Mouse (Mus musculus) spleen, postnatal 14 days (tissue): ENCODE measurements around the gene Gm14862.
A peak's percentile ranks its signal among the peaks of the same experiment; 100 is the strongest.
"Not testable (repeated sequence)": the region's sequence is repeated elsewhere in the genome, so short reads cannot be mapped to it uniquely, and the experiment has no call there.

Source experiments
- DNase-seq, 2 experiments: peaks; one replicate each; pipeline ENCODE4 v3.0.0; 2021 to 2022; ENCODE audit warnings: low spot score in 2 of 2

Gm14862 gene

DNA sequence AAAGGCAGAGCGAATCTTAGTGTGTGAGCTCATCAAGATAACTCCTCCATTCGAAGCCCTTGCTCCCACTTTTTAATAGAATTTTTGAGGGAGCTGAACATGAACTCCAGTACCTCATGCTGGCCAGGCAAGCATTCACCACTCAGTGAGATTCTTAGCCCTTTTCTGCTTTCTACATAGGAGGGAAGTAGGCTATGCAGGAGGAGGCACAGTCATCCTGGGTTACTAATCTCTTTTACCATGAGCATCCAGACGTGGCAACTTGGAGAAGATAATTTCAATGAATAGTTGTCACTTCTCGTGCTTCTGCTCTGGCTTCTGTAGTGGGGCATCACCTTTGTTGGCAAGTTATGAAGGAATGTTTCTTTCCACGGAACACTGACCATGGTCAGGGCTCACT, at the start of gene Gm14862:
Gene Gm14862, minus strand, starts transcription at position 134 of the 400 bp plus-strand sequence.
- DNase-seq, result no peak

DNA sequence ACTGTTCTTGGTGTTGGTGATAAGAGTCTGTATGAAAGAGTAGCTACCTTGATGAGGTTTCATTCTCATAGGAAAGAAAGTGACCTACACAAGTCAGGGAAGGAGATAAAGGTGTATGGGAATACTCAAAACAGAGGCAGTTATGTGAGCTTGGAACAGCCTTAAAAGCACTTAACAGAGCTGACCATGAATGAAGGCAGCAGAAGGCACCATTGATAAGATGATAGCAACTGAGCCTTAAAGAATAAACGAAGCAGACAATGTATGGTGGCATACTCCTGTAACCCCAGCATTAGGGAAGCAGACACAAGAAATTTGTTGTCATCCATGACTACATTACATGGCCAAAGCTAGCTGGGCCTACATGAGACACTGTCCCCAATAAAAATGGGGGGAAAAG, 46.8 kb upstream of the Gm14862 start:
- no peak for DNase-seq

DNA sequence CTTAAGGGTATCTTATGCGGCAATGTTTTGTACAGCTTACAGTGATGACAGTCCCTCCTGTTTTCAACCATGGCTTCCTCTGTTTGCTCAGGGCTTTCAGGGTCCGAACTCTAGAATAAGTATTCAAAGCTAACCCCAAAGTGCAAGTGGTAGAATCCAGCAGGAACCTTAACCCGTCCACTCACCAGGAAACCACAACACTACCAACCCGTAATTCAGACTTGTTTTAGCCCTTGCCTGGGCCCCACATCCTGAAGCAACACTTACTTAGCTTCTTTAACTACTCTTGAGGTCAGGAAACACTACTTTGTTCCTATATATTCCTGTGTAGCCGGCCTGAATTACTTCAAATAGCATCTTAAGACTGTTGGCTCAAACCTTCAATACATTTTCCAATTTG, 46.1 kb upstream of the Gm14862 start:
- DNase-seq, result no peak

- DNase-seq, result peak in 1 of 2 experiments; percentile 8
Observed at GRCm38 (mm10) chrX:9298413-9298864, 41.7 kb upstream of the Gm14862 start.

DNA sequence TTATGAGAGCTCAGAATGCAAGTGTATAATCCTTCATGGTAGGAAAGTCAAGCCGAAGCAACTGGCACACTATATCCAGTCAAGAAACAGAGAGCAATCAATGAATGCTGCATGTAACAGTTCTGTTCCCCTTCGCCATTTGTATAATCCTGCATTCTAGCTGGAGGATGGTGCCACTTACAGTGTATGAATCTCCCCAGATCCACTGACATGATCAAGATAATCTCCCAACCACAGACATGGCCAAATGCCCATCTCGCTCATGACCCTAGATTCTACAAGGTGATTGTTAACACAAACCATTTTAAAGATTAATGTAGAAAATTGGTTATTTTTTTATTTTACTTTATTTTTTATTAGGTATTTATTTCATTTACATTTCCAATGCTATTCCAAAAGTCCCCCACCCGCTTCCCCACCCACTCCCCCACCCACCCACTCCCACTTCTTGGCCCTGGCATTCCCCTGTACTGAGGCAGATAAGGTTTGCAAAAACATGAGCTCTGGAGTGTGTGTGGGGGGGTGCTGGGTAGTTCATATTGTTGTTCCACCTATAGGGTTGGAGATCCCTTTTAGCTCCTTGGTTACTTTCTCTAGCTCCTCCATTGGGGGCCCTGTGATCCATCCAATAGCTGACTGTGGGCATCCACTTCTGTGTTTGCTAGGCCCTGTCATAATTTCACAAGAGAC, 36.6 kb upstream of the Gm14862 start:
- DNase-seq, result not testable (repeated sequence)

DNA sequence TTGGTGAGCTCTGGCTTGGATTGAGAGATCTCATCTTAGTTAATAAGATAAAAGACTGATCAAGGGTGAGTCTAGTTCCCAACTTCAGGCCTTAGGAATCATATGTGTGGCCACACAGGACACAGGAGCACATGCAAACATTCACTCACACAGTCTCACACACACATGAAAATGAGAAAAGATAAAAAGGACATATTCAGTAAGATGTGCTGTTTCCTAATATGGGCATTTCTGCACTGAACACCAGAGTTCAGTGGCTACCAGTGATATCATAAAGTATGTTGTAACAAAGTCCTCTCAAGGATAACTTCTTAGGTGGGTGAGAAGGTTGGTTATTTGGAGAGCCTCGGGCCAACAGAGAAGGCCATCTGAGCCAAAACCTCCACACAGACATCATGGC, 26.8 kb upstream of the Gm14862 start, which contains the start of gene H2al1m:
Gene H2al1m, plus strand, starts transcription at position 301 of the 400 bp plus-strand sequence.
- not testable (repeated sequence) for DNase-seq

DNA sequence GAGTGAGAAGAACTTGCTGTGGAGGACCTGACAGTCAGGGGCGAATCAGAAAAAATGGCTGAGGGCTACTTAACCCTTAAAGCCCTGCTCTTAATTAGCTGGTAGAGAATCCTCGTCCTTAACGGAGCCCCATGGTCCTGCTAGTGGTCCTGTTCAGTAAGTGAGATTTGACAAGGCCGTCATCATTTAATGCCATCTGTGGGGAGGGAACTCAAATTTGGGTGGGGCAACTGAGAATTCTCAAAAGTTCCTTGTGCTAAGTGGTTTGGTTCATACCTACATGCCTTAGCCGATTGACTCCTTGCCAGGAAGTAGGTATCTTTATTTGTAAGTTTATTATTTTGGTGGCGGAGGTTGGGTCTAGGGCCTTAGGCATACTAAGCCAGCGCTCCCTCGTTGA, 17.6 kb upstream of the Gm14862 start:
- DNase-seq, result no peak

DNA sequence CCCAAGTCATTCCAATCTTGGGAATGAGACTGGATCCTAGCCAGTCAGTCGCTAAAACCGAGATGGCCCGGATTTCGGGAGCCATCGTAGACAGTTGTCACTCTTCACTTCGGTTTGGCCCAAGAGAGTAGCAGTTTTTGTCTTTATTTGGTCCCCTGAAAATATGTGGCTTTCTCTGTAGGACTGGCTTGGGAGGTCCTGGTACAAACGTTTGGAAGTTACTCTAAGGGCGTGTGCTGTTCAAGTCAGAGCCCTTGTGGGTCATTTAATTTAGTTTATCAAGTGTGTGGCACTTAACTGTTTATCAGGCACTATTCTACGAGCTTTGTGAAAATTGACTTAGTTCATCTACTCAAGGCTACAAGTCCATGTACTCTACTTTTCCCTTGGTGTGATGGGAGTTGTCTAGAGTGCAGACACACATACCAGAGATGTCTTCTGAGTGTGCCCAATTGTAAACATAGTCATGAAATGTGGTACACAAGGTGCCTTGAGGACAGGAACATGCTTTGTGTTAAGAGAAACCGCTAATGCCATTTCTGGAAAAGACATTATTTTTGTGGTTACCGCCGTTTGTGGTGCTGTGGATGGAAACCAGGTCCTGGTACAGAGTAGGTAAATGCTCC, 16.8 kb upstream of the Gm14862 start:
- DNase-seq, result no peak

DNA sequence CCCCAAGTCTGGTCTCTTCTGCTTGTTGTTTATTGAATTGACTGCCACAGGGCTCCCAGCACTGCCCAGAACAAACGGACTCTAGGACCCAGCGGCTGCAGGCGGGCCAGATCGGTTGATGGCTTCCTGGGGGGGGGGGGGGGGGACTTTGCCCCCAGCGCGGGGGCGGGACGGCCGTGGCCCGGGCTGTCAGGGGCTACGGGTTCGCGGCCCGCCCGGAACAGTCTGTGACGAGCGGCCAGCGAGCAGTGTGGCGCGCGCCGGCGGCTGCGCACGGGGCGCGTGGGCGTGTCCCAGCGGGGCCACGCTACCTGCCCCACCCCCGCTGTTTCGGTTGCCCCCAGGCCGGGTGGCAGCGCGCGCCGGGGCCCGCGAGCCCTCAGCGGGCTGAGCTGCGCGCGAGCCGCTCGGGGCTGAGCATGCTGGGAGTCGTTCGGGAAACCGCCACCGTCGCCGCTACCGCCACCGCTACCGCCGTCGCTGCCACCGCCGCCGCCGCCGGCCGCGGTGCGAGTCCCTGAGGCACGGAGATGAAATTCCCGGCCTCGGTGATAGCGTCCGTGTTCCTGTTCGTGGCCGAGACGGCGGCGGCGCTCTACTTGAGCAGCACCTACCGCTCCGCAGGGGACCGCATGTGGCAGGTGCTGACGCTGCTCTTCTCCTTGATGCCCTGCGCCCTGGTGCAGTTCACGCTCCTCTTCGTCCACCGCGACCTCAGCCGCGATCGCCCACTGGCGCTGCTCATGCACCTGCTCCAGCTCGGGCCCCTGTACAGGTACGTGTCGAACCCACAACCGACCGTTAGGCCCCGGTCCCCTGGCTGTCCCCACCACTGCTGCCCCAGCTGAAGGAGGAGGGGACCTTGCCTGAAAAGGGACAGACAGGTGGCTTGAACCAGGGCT, 16.0 kb upstream of the Gm14862 start, which contains the start of gene Xk:
Gene Xk, plus strand, starts transcription at position 297 of the 902 bp plus-strand sequence.
- peak; percentile 48 to 59 for DNase-seq

GRCm38 (mm10) chrX:9271947-9272459, 15.3 kb upstream of the Gm14862 start:
- DNase-seq, result no peak

GRCm38 (mm10) chrX:9271112-9271511, 14.4 kb upstream of the Gm14862 start:
- DNase-seq, result no peak

GRCm38 (mm10) chrX:9259267-9259666, 2.6 kb upstream of the Gm14862 start:
- no peak for DNase-seq

GRCm38 (mm10) chrX:9257831-9258230, 1.1 kb upstream of the Gm14862 start:
- DNase-seq, result no peak

DNA sequence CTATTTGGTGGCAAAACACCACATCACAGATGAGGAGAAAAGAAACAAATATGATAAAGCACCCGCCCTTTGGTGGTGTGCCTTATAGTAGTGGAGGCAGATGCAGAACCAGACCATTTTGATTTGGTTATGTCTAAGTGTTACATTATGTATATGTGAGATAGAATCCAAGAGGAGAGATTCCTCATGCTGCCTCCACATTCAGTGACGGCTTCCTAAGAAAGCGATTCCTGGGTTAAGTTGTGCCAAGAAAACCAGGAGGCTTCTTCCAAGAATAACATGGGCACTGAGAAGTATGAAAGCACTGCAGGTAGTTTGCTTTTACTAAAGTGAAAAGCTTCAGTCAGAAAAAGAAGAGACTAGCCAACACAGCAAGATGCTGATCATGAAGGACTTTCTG, 1.8 kb downstream of the Gm14862 start:
- DNase-seq, result no peak

GRCm38 (mm10) chrX:9253990-9254389, 2.7 kb downstream of the Gm14862 start:
- no peak for DNase-seq

- no peak for DNase-seq
Observed at GRCm38 (mm10) chrX:9248911-9249310, 7.8 kb downstream of the Gm14862 start.

- no peak for DNase-seq
Observed at GRCm38 (mm10) chrX:9244603-9245336, 11.9 kb downstream of the Gm14862 start.

DNA sequence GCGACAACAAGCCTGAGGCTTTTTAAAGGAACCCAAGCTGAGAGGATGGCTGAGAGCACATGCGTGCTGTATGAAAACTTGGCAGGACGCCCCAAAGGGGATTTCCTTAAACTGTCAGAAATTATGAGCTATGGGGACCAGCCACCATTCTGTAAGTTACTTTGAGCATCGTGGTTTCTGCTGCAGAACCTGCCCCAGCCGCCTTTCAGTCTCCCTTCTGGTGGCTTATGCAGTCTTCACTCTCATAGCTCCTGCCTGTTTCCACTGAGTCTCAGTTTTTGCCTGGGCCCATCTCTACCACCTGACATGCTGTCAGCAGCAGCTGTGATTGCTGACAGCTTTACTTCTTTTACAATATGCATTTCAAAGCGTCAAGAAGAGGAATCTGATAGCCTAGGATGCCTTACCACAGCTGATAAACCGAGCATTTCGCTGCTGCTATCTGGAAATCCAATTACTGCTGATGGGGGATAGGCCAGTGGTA, 13.3 kb downstream of the Gm14862 start:
- no peak for DNase-seq

DNA sequence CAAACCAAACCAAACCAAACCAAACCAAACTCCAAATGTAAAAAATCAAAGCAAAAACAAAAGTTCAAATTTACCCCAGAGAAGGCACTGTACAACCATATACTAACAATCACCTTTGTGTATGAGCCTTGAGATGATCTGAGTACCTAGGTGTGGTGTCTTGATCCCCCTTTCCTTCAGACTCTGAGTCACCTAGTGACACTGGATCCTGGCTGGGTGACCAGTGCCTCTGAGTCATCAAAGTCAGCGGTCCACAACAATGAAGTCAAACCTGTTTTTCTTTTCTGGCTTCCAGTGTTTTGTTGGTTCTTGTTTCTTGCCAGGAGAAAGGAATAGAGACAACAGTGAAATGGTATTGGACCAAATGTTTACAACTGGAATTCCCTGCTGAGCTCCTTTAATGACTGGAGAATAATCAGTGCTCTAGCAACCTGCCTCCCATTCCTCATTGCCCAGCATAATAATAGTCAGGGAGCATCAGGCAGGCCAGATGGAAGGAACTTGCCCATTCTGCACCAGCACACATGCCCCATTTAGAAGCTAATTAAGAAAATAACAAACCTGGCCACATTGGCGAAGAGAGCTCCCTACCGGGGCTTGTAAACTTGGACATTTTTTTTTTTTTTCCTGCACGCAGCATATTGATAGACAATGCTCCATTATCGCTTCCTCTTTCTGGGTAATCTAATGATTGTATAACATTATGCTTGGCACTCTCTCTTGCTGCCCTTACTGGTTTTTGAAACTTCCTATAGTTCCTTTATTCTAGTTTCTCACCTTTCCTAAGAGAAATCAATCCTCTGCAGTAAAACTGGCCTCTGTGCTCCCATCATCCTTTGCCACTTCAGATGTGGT, 15.7 kb downstream of the Gm14862 start:
- no peak for DNase-seq

GRCm38 (mm10) chrX:9227105-9227504, 29.6 kb downstream of the Gm14862 start:
- DNase-seq, result no peak
